Mouse (Mus musculus): ENCODE measurements at regions not wholly inside any gene's neighbourhood (a gene's known extent, or its start where the extent isn't known, plus 50 kb on each side); places are given as distances from the start of the nearest gene placed in this dataset.

DNA sequence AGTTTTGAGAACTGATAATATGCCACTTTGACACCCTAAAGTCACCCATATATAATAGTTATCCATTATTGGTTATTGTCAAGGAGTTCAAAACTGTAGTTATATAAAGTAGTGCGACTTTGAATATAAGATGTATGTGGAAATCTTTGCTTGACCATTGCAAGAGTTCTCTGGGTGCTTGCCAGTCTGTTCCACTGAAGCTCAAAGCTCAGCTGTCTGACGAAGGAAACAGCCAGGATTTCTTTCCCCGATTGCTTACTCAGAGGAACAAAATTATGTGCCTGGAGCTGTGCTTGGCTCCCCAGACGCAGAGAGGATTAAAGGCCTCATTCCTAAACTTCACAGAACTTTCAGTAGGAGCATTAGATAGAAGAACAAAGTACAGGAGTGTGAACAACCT, 290.6 kb downstream of the Hsfy2 start:
- Histone ChIP-seq H3K9me3 (ENCODE audit: control insufficient read depth, low read length) (no peaks in the 10 kb centered on the region), H3K4me1 (ENCODE audit: control insufficient read depth in 2 of 2, insufficient read depth in 2 of 2, low read length in 2 of 2) (no peaks in the 10 kb centered on the region; a peak in 1 of 4 replicates), H3K9ac (ENCODE audit: low read length) (no peak overlapping the region), H3K36me3 (ENCODE audit: control insufficient read depth, insufficient read depth, low read length) (no peaks in the 10 kb centered on the region), H3K27ac (replicated peaks in 1 of 2; ENCODE audit: control insufficient read depth in 1 of 2, insufficient read depth in 1 of 2, low read depth in 2 of 2, low read length in 2 of 2) (no peak overlapping the region), H3K4me3 (ENCODE audit: control insufficient read depth in 1 of 2, insufficient read depth in 1 of 2, low read depth in 1 of 2, low read length in 2 of 2) (no peak overlapping the region), H3K4me2 (ENCODE audit: low read length) (no peak overlapping the region), H3K27me3 (ENCODE audit: control insufficient read depth, insufficient read depth, low read length) (no peaks in the 10 kb centered on the region)
- ATAC-seq (ENCODE audit: insufficient number of reproducible peaks, insufficient read depth, low FRiP score, low read depth), result no peak
- WGBS, result 74% methylated on average over 4 of the region's 4 CpGs

GRCm38 (mm10) chr1:56344952-56345351, 292.3 kb downstream of the Hsfy2 start:
- WGBS, result 62% methylated on average over 6 of the region's 6 CpGs
- H3K36me3 ChIP-seq (ENCODE audit: control insufficient read depth, insufficient read depth, low read length), result no peaks in the 10 kb centered on the region
- H3K4me2 ChIP-seq (ENCODE audit: low read length), result no peak overlapping the region
- no peaks in the 10 kb centered on the region for H3K9me3 ChIP-seq (ENCODE audit: control insufficient read depth, low read length)
- no peak overlapping the region for H3K27ac ChIP-seq (replicated peaks in 1 of 2; ENCODE audit: control insufficient read depth in 1 of 2, insufficient read depth in 1 of 2, low read depth in 2 of 2, low read length in 2 of 2)
- ATAC-seq (ENCODE audit: insufficient number of reproducible peaks, insufficient read depth, low FRiP score, low read depth), result no peak
- H3K27me3 ChIP-seq (ENCODE audit: control insufficient read depth, insufficient read depth, low read length), result no peaks in the 10 kb centered on the region
- no peaks in the 10 kb centered on the region; a peak in 1 of 4 replicates for H3K4me1 ChIP-seq (ENCODE audit: control insufficient read depth in 2 of 2, insufficient read depth in 2 of 2, low read length in 2 of 2)
- H3K9ac ChIP-seq (ENCODE audit: low read length), result no peak overlapping the region
- no peak overlapping the region for H3K4me3 ChIP-seq (ENCODE audit: control insufficient read depth in 1 of 2, insufficient read depth in 1 of 2, low read depth in 1 of 2, low read length in 2 of 2)

DNA sequence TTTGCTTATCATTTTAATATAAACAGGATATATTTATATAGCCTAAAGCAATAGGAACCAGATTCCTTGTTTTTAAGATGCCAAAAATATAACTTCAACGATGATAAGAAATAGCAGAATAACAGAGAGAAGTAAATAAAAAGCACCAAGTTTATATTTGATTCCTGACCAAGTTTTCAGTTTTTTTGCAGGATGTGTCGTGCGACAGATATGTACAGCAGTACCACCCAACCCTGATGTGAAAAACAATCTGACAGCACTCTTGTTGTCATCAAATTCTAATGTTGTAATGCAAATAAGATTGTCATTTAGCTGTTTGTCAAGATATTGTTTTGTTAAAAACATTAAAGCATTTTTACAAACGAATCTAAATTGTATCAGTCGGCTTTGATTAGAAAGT, 309.9 kb downstream of the Hsfy2 start:
- no peak overlapping the region for H3K4me2 ChIP-seq (ENCODE audit: low read length)
- no peak overlapping the region for H3K9ac ChIP-seq (ENCODE audit: low read length)
- H3K27ac ChIP-seq (replicated peaks in 1 of 2; ENCODE audit: control insufficient read depth in 1 of 2, insufficient read depth in 1 of 2, low read depth in 2 of 2, low read length in 2 of 2), result no peak overlapping the region
- no peaks in the 10 kb centered on the region for H3K27me3 ChIP-seq (ENCODE audit: control insufficient read depth, insufficient read depth, low read length)
- 73% methylated on average over 5 of the region's 5 CpGs for WGBS
- H3K4me1 ChIP-seq (ENCODE audit: control insufficient read depth in 2 of 2, insufficient read depth in 2 of 2, low read length in 2 of 2), result no peaks in the 10 kb centered on the region
- H3K4me3 ChIP-seq (ENCODE audit: control insufficient read depth in 1 of 2, insufficient read depth in 1 of 2, low read depth in 1 of 2, low read length in 2 of 2), result no peak overlapping the region
- no peak for ATAC-seq (ENCODE audit: insufficient number of reproducible peaks, insufficient read depth, low FRiP score, low read depth)
- H3K36me3 ChIP-seq (ENCODE audit: control insufficient read depth, insufficient read depth, low read length), result no peaks in the 10 kb centered on the region
- H3K9me3 ChIP-seq (ENCODE audit: control insufficient read depth, low read length), result no peaks in the 10 kb centered on the region

- no peak for ATAC-seq (ENCODE audit: insufficient number of reproducible peaks, insufficient read depth, low FRiP score, low read depth)
- no peaks in the 10 kb centered on the region for H3K9me3 ChIP-seq (ENCODE audit: control insufficient read depth, low read length)
- no peaks in the 10 kb centered on the region for H3K36me3 ChIP-seq (ENCODE audit: control insufficient read depth, insufficient read depth, low read length)
- 71% methylated on average over 3 of the region's 3 CpGs for WGBS
- H3K27ac ChIP-seq (replicated peaks in 1 of 2; ENCODE audit: control insufficient read depth in 1 of 2, insufficient read depth in 1 of 2, low read depth in 2 of 2, low read length in 2 of 2), result no peak overlapping the region
- no peak overlapping the region for H3K4me2 ChIP-seq (ENCODE audit: low read length)
- no peaks in the 10 kb centered on the region for H3K4me1 ChIP-seq (ENCODE audit: control insufficient read depth in 2 of 2, insufficient read depth in 2 of 2, low read length in 2 of 2)
- H3K27me3 ChIP-seq (ENCODE audit: control insufficient read depth, insufficient read depth, low read length), result no peaks in the 10 kb centered on the region
- H3K9ac ChIP-seq (ENCODE audit: low read length), result no peak overlapping the region
- H3K4me3 ChIP-seq (ENCODE audit: control insufficient read depth in 1 of 2, insufficient read depth in 1 of 2, low read depth in 1 of 2, low read length in 2 of 2), result no peak overlapping the region
Observed at GRCm38 (mm10) chr1:56308586-56308985, 328.6 kb downstream of the Hsfy2 start.

- H3K36me3 ChIP-seq (ENCODE audit: control insufficient read depth, insufficient read depth, low read length), result no peaks in the 10 kb centered on the region
- no peaks in the 10 kb centered on the region for H3K27me3 ChIP-seq (ENCODE audit: control insufficient read depth, insufficient read depth, low read length)
- H3K4me3 ChIP-seq (ENCODE audit: control insufficient read depth in 1 of 2, insufficient read depth in 1 of 2, low read depth in 1 of 2, low read length in 2 of 2), result no peak overlapping the region
- H3K27ac ChIP-seq (replicated peaks in 1 of 2; ENCODE audit: control insufficient read depth in 1 of 2, insufficient read depth in 1 of 2, low read depth in 2 of 2, low read length in 2 of 2), result no peak overlapping the region
- no peak overlapping the region for H3K9ac ChIP-seq (ENCODE audit: low read length)
- no peak for ATAC-seq (ENCODE audit: insufficient number of reproducible peaks, insufficient read depth, low FRiP score, low read depth)
- H3K9me3 ChIP-seq (ENCODE audit: control insufficient read depth, low read length), result no peaks in the 10 kb centered on the region
- H3K4me2 ChIP-seq (ENCODE audit: low read length), result no peak overlapping the region
- no peaks in the 10 kb centered on the region for H3K4me1 ChIP-seq (ENCODE audit: control insufficient read depth in 2 of 2, insufficient read depth in 2 of 2, low read length in 2 of 2)
- WGBS, result 53% methylated on average over 2 of the region's 2 CpGs
Observed at GRCm38 (mm10) chr1:56294391-56294790, 342.8 kb downstream of the Hsfy2 start.

GRCm38 (mm10) chr1:56289748-56290147, 347.5 kb downstream of the Hsfy2 start:
- Histone ChIP-seq H3K4me3 (ENCODE audit: control insufficient read depth in 1 of 2, insufficient read depth in 1 of 2, low read depth in 1 of 2, low read length in 2 of 2) (no peak overlapping the region), H3K9me3 (ENCODE audit: control insufficient read depth, low read length) (no peaks in the 10 kb centered on the region), H3K27ac (replicated peaks in 1 of 2; ENCODE audit: control insufficient read depth in 1 of 2, insufficient read depth in 1 of 2, low read depth in 2 of 2, low read length in 2 of 2) (no peak overlapping the region), H3K9ac (ENCODE audit: low read length) (no peak overlapping the region), H3K4me2 (ENCODE audit: low read length) (no peak overlapping the region), H3K27me3 (ENCODE audit: control insufficient read depth, insufficient read depth, low read length) (no peaks in the 10 kb centered on the region), H3K4me1 (ENCODE audit: control insufficient read depth in 2 of 2, insufficient read depth in 2 of 2, low read length in 2 of 2) (no peaks in the 10 kb centered on the region), H3K36me3 (ENCODE audit: control insufficient read depth, insufficient read depth, low read length) (no peaks in the 10 kb centered on the region)
- ATAC-seq (ENCODE audit: insufficient number of reproducible peaks, insufficient read depth, low FRiP score, low read depth), result no peak
- WGBS, result 59% methylated on average over 1 of the region's 1 CpGs

DNA sequence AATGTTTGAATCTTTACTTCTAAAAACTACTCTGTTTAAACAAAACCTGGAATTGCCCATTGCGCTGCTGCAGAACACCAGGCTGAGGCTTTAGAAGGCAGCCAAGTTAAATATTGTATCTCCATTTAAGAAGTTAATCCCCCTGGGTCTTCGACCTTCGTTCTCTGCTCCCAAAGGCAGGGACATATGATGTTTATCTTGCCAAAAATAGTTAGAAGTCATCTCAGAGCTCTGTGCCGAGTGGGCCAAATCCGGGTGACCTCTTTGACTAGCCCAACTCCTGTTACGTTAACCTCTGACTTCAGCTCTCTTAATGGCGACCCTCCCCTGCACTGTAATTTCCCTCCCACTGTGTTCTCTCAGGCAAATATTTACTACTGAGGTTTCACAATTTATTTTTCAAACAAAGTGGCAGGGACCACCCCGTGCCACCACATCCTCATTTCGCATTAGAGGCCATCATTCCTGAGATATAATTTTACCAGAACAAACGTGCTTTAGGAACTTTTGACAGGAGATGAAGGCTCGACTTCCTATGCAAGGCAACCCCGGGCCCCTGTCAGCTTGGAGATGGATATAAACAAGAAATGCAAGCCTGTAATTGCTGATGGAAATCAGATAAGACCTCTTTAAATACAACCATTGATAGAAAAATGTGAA, 350.7 kb downstream of the Hsfy2 start:
- 60% methylated on average over 12 of the region's 12 CpGs for WGBS
- no peak for ATAC-seq (ENCODE audit: insufficient number of reproducible peaks, insufficient read depth, low FRiP score, low read depth)
- Histone ChIP-seq H3K4me1 (ENCODE audit: control insufficient read depth in 2 of 2, insufficient read depth in 2 of 2, low read length in 2 of 2) (no peaks in the 10 kb centered on the region), H3K4me3 (ENCODE audit: control insufficient read depth in 1 of 2, insufficient read depth in 1 of 2, low read depth in 1 of 2, low read length in 2 of 2) (no peak overlapping the region), H3K36me3 (ENCODE audit: control insufficient read depth, insufficient read depth, low read length) (no peaks in the 10 kb centered on the region), H3K9ac (ENCODE audit: low read length) (no peak overlapping the region), H3K4me2 (ENCODE audit: low read length) (no peak overlapping the region), H3K27me3 (ENCODE audit: control insufficient read depth, insufficient read depth, low read length) (no peaks in the 10 kb centered on the region), H3K9me3 (ENCODE audit: control insufficient read depth, low read length) (no peaks in the 10 kb centered on the region), H3K27ac (replicated peaks in 1 of 2; ENCODE audit: control insufficient read depth in 1 of 2, insufficient read depth in 1 of 2, low read depth in 2 of 2, low read length in 2 of 2) (no peak overlapping the region)

- H3K9me3 ChIP-seq (ENCODE audit: control insufficient read depth, low read length), result no peaks in the 10 kb centered on the region
- 57% methylated on average over 2 of the region's 2 CpGs for whole genome bisulfite sequencing
Observed at GRCm38 (mm10) chr1:56261708-56262107, 375.5 kb downstream of the Hsfy2 start.

More at GRCm38 (mm10) chr1:56261708-56262107, 375.5 kb downstream of the Hsfy2 start:
- H3K9ac ChIP-seq (ENCODE audit: low read length), result no peak overlapping the region
- no peak for ATAC-seq (ENCODE audit: insufficient number of reproducible peaks, insufficient read depth, low FRiP score, low read depth)
- H3K4me3 ChIP-seq (ENCODE audit: control insufficient read depth in 1 of 2, insufficient read depth in 1 of 2, low read depth in 1 of 2, low read length in 2 of 2), result no peak overlapping the region
- H3K4me1 ChIP-seq (ENCODE audit: control insufficient read depth in 2 of 2, insufficient read depth in 2 of 2, low read length in 2 of 2), result no peaks in the 10 kb centered on the region
- no peak overlapping the region for H3K27ac ChIP-seq (replicated peaks in 1 of 2; ENCODE audit: control insufficient read depth in 1 of 2, insufficient read depth in 1 of 2, low read depth in 2 of 2, low read length in 2 of 2)
- no peak overlapping the region for H3K4me2 ChIP-seq (ENCODE audit: low read length)
- H3K36me3 ChIP-seq (ENCODE audit: control insufficient read depth, insufficient read depth, low read length), result no peaks in the 10 kb centered on the region
- no peaks in the 10 kb centered on the region for H3K27me3 ChIP-seq (ENCODE audit: control insufficient read depth, insufficient read depth, low read length)

Measured in heart, embryonic 14.5 days (tissue).